Mouse (Mus musculus): ENCODE results near the gene Camkv. TPM values are rescaled to one million over a fixed set of nuclear protein-coding genes. Genes with fewer than 3 reads are reported as not detected.

Gene Camkv
- polyA plus RNA-seq, 1 experiment from 2014 or later = 0.20 TPM

- H3K4me1 ChIP-seq (replicated peaks) = peaks cover 66% of the 10 kb centered on the region
- WGBS = 87% methylated on average over 12 of the region's 12 CpGs
- no peak overlapping the region for H3K9ac ChIP-seq
Measured at GRCm38 (mm10) chr9:107978815-107979214, 43.3 kb downstream of the Camkv start.

DNA sequence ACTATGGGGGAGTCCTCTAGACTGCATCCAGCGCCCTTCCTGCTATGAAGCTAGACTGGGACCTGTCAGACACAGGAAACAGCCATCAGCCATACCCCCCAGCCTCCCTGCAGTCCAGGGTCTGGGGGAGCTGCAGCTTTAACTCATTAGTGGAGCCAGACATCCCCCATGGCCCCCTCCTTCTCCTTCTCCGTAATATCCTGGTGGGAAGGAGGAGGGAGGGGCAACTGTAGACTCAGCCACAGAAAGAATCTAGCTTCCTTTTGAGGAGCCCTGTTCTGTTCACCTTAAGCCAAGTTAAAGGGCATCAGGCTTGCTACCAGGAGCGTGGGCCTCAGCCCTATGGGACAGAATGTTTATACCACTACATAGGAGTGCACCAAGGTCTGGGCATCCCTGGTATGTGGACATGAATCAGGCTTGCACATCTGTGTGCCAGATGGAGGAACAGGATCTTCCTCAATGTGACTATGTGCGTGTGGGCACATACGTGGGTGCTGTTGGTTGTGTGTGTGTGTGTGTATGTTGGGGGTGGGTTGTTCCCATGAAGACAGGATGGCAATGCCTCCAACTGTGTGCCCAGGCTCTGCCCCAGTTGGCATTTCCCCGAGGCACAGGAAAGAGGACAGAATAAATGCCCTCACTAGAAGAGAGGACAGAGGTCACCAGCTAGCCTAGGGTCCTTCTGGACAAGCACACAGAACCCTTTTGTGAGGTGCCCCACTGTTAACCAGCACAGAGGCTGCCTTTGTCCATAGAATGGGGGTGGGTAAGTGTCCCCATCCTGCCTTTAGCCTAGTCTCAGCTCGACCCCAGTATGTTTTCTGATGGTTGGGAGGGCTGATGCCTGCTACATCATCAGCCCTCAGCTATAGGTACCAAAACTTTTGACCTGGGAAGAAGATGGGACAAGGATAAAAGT is 46.5 kb downstream of the Camkv start:
- Histone ChIP-seq H3K9me3 (replicated peaks) (no peaks in the 10 kb centered on the region), H3K36me3 (peaks cover 11% of the 10 kb centered on the region; the same call in 1 of the 2 replicates), H3K4me1 (replicated peaks) (peaks cover 57% of the 10 kb centered on the region), H3K4me3 (peak overlapping the region; percentile 65), H3K27ac (peak overlapping the region; percentile 92), H3K4me2 (peak overlapping the region; percentile 75), H3K9ac (peak overlapping the region; percentile 16), H3K27me3 (no peaks in the 10 kb centered on the region)
- WGBS = 41% methylated on average over 7 of the region's 7 CpGs
- peak; percentile 8; the same call in 1 of the 2 replicates for ATAC-seq (replicated peaks; ENCODE audit: insufficient number of reproducible peaks, insufficient read depth, low FRiP score, low read depth)

More at GRCm38 (mm10) chr9:107978815-107979214, 43.3 kb downstream of the Camkv start:
- Histone ChIP-seq H3K27me3 (no peaks in the 10 kb centered on the region), H3K27ac (no peak overlapping the region), H3K4me3 (no peak overlapping the region), H3K9me3 (replicated peaks) (no peaks in the 10 kb centered on the region), H3K4me2 (no peak overlapping the region), H3K36me3 (peaks cover 11% of the 10 kb centered on the region; the same call in 1 of the 2 replicates)
- no peak for ATAC-seq (replicated peaks; ENCODE audit: insufficient number of reproducible peaks, insufficient read depth, low FRiP score, low read depth)

GRCm38 (mm10) chr9:107982681-107983346 is 47.3 kb downstream of the Camkv start, which contains the start of gene Gm20661:
Gm20661 (plus strand) TSS chr9:107983058.
- peak; percentile 80 for ATAC-seq (replicated peaks; ENCODE audit: insufficient number of reproducible peaks, insufficient read depth, low FRiP score, low read depth)
- Histone ChIP-seq H3K4me1 (replicated peaks) (peaks cover 56% of the 10 kb centered on the region), H3K4me3 (peak within 1 kb of the TSS; percentile 65), H3K27me3 (no peaks in the 10 kb centered on the region), H3K4me2 (peak within 1 kb of the TSS; percentile 75), H3K27ac (peak within 1 kb of the TSS; percentile 92), H3K36me3 (peaks cover 5% of the 10 kb centered on the region; the same call in 1 of the 2 replicates), H3K9ac (peak within 1 kb of the TSS; percentile 61), H3K9me3 (replicated peaks) (no peaks in the 10 kb centered on the region)
- WGBS = 8% methylated on average over 14 of the region's 14 CpGs

DNA sequence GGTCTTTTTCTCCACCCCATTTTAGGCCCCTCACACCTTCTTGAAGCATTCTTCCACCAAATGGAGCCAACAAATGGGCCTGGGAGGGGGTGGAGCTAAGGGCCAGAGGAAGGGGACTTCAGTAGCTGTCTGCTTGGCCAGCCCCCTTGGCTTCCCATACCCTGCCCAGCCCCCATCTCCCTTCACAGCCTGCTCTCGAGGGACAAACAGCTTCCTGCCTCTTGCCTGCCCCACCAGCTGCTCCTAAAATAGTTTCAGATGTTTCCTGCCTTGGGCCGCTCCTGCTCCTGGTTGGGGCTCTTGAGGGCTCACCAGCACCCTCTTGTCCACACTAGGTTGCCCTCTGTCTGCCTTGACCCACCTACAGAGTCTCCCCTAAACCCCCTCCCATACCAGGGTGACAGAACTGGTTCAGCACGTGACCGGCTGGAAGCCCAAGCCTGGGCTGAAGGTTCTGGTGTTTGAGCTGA is 48.0 kb downstream of the Camkv start:
- peaks cover 54% of the 10 kb centered on the region for H3K4me1 ChIP-seq (replicated peaks)
- H3K27ac ChIP-seq = peak overlapping the region; percentile 92
- H3K4me2 ChIP-seq = peak overlapping the region; percentile 75
- peak; percentile 56 for ATAC-seq (replicated peaks; ENCODE audit: insufficient number of reproducible peaks, insufficient read depth, low FRiP score, low read depth)
- 4% methylated on average over 4 of the region's 4 CpGs for WGBS
- H3K9me3 ChIP-seq (replicated peaks) = no peaks in the 10 kb centered on the region
- H3K36me3 ChIP-seq = peaks cover 5% of the 10 kb centered on the region; the same call in 1 of the 2 replicates
- H3K4me3 ChIP-seq = peak overlapping the region; percentile 65
- H3K9ac ChIP-seq = peak overlapping the region; percentile 61
- no peaks in the 10 kb centered on the region for H3K27me3 ChIP-seq

DNA sequence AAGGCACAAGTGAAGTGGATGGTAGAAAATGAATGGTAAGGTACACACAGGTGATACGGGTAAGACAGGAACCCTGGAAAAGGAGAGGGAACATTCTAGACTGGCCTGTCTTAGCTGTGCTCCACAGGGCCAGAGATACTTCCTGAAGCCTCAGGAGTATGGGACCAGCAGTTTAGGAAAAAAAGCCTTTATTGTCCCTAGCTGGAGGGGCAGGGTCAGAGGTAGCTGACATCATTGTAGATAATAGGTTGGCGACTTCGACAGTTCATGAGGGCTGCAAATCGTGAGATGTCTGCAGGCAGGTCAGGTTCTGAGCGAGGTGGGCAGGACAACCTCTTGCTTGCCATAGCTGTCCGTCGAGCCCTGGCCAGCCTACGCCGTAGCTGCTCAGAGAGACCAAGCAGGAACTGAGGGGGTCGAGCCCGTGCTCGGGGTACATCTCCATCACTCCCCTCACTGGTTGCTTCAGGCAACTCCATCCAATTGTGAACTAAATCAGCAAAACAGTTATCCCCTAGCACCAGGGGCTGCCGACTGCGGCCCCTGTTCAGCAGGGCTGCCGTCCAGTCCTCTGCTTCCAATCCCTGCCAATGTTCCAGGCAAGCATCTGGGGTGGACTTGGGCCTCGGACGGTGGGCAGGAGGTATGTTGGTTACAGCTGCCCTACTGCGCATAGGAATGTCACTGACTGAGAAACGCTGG is 48.7 kb downstream of the Camkv start:
- H3K4me3 ChIP-seq = peak overlapping the region; percentile 65
- peaks cover 54% of the 10 kb centered on the region for H3K4me1 ChIP-seq (replicated peaks)
- H3K9me3 ChIP-seq (replicated peaks) = no peaks in the 10 kb centered on the region
- peak overlapping the region; percentile 92 for H3K27ac ChIP-seq
- no peaks in the 10 kb centered on the region; the same call in 1 of the 2 replicates for H3K36me3 ChIP-seq
- ATAC-seq (replicated peaks; ENCODE audit: insufficient number of reproducible peaks, insufficient read depth, low FRiP score, low read depth) = no peak
- no peaks in the 10 kb centered on the region for H3K27me3 ChIP-seq
- H3K4me2 ChIP-seq = peak overlapping the region; percentile 75
- 47% methylated on average over 19 of the region's 19 CpGs for WGBS
- H3K9ac ChIP-seq = peak overlapping the region; percentile 61

DNA sequence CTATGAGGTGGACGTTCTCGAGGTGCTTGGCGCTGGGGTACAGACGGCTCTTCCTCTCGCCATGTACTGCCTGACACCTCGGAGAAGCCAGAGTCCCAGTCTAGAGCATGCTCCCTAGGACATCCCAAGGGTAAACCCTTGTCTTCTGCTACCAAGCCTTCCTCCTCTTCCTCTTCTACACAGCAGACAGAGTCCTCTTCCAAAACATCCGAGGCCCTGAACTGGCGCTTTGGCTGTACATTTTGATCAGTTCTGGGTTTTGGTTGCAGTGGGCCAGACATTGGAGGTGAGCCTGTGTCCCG is 49.2 kb downstream of the Camkv start:
- H3K36me3 ChIP-seq = no peaks in the 10 kb centered on the region
- no peaks in the 10 kb centered on the region for H3K9me3 ChIP-seq (replicated peaks)
- peak overlapping the region; percentile 75 for H3K4me2 ChIP-seq
- H3K27me3 ChIP-seq = no peaks in the 10 kb centered on the region
- peak overlapping the region; percentile 61 for H3K9ac ChIP-seq
- peaks cover 54% of the 10 kb centered on the region for H3K4me1 ChIP-seq (replicated peaks)
- no peak for ATAC-seq (replicated peaks; ENCODE audit: insufficient number of reproducible peaks, insufficient read depth, low FRiP score, low read depth)
- H3K27ac ChIP-seq = peak overlapping the region; percentile 92
- WGBS = 36% methylated on average over 9 of the region's 9 CpGs
- H3K4me3 ChIP-seq = peak overlapping the region; percentile 65

DNA sequence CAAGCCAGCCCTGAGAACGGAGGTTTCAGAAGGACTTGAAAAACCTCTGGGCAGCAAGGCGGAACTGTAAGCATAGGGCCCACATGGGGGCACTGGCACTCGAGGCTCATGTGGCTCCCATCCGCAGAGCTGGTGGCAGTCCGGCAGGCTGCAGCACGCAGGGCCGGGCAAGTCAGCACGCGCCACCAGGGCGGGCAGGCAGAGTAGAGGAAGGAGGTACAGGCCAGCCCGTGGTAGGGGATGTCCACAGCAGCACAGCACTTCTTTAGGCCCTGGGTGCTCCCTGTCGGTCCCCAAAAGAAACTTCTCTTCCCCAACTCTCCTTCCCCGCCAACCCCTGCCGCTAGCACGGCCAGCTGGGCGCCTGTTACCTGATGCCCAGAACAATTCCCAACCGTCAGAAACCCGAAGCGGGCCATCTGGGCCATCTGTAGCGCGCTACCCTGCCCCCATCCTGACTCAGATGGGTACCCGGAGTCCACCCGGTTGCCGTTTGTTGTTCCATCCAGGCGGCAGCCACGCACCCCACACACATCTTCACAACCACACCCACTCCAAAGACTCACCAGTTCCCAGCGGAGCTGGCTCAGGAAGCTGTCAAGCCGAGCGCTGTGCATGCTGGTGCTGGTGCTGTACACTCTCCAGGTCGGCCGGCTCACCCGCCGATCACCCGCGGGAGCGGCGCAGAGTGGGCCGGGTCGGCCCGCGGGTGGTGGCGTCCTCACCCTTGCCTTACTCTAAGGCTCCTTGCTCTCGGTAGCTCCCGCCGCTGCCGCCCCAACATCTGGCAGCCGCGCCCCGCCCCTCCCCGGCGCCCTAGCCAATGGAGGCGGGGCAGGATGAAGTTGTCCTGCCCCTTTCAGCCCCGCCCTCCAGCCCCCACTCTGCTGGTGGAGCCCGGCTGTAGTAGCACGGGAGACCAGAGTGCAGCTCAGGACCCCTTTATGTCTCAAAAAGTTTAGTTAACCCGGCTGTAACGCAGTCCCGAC is 50.0 kb downstream of the Camkv start, which contains the start of gene Inka1:
Gene Inka1, minus strand, starts transcription at position 749 of the 989 bp plus-strand sequence.
- Histone ChIP-seq H3K27me3 (no peaks in the 10 kb centered on the region), H3K4me1 (replicated peaks) (peaks cover 52% of the 10 kb centered on the region), H3K9me3 (replicated peaks) (no peaks in the 10 kb centered on the region), H3K27ac (peak within 1 kb of the TSS; percentile 92), H3K36me3 (no peaks in the 10 kb centered on the region), H3K4me3 (peak within 1 kb of the TSS; percentile 65), H3K4me2 (peak within 1 kb of the TSS; percentile 75), H3K9ac (peak within 1 kb of the TSS; percentile 61)
- peak; percentile 63 for ATAC-seq (replicated peaks; ENCODE audit: insufficient number of reproducible peaks, insufficient read depth, low FRiP score, low read depth)
- WGBS = under 1% methylated on average over 58 of the region's 58 CpGs

DNA sequence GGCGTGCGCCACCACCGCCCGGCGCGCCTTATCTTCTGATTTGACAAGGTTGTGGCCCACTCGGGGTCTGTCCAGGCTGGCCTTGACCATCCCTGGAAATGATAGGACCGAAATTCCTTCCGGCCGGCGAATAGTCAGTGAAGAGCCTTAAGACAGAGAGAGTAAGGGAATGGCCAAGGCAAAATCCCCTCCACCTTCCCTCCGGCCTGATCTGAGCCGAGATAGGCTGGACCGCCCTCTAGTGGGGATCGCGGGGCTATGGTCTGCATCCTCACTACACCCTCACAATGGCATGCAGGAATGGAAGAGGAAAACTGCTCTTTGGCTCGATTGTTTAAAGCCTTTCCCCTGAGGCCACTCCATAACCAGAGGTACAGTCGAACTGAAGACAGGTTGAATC is 50.9 kb downstream of the Camkv start:
- peak overlapping the region; percentile 92 for H3K27ac ChIP-seq
- WGBS = 3% methylated on average over 18 of the region's 18 CpGs
- no peaks in the 10 kb centered on the region for H3K36me3 ChIP-seq
- H3K9ac ChIP-seq = no peak overlapping the region
- no peaks in the 10 kb centered on the region for H3K27me3 ChIP-seq
- peak overlapping the region; percentile 75 for H3K4me2 ChIP-seq
- peak overlapping the region; percentile 65 for H3K4me3 ChIP-seq
- H3K9me3 ChIP-seq (replicated peaks) = no peaks in the 10 kb centered on the region
- peaks cover 43% of the 10 kb centered on the region for H3K4me1 ChIP-seq (replicated peaks)
- ATAC-seq (replicated peaks; ENCODE audit: insufficient number of reproducible peaks, insufficient read depth, low FRiP score, low read depth) = 0 out of 2 replicates have a peak, but pooled peaks have one; percentile 7

GRCm38 (mm10) chr9:107987950-107988349 is 52.5 kb downstream of the Camkv start:
- 61% methylated on average over 3 of the region's 3 CpGs for WGBS
- H3K4me2 ChIP-seq = no peak overlapping the region

DNA sequence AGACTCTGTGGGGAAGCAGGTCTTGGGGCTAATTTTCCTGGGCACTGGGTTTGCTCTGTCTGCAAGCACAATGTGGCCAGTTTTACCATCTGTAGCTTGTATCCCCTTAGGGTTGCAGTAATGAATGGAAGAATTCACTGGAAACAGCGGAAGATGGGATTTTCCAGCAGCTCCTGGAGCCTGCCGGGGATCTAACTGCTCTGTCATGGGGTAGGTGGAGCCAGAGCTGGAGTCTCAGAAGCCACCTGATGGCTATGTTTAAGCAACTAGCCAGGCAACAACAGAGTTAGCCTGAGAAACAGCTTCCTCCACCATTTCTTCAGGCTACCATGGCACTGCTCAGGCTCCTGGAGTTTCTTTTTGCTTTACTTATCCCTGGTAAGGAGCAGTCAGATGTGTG is 56.7 kb downstream of the Camkv start, which contains the start of gene Cdhr4:
Gene Cdhr4, plus strand, starts transcription at position 301 of the 400 bp plus-strand sequence.
- no peaks in the 10 kb centered on the region for H3K36me3 ChIP-seq
- 63% methylated on average over 2 of the region's 2 CpGs for WGBS

More at GRCm38 (mm10) chr9:107987950-107988349, 52.5 kb downstream of the Camkv start:
- Histone ChIP-seq H3K27me3 (no peaks in the 10 kb centered on the region), H3K4me3 (no peak overlapping the region), H3K4me1 (replicated peaks) (peaks cover 27% of the 10 kb centered on the region), H3K27ac (no peak overlapping the region), H3K9ac (no peak overlapping the region), H3K36me3 (no peaks in the 10 kb centered on the region), H3K9me3 (replicated peaks) (no peaks in the 10 kb centered on the region)
- no peak for ATAC-seq (replicated peaks; ENCODE audit: insufficient number of reproducible peaks, insufficient read depth, low FRiP score, low read depth)

More for the DNA sequence above, 56.7 kb downstream of the Camkv start, which contains the start of gene Cdhr4:
- Histone ChIP-seq H3K27me3 (no peaks in the 10 kb centered on the region), H3K4me3 (no peak within 1 kb of the TSS), H3K4me2 (no peak within 1 kb of the TSS), H3K9ac (no peak within 1 kb of the TSS), H3K4me1 (replicated peaks) (peaks cover 5% of the 10 kb centered on the region; the same call in 1 of the 2 replicates), H3K9me3 (replicated peaks) (no peaks in the 10 kb centered on the region), H3K27ac (no peak within 1 kb of the TSS)
- no peak for ATAC-seq (replicated peaks; ENCODE audit: insufficient number of reproducible peaks, insufficient read depth, low FRiP score, low read depth)
